Mouse (Mus musculus): ENCODE measurements at regions not wholly inside any gene's neighbourhood (a gene's known extent, or its start where the extent isn't known, plus 50 kb on each side); places are given as distances from the start of the nearest gene placed in this dataset.
A peak's percentile ranks its signal among the peaks of the same experiment; 100 is the strongest.
"Not testable (repeated sequence)": the region's sequence is repeated elsewhere in the genome, so short reads cannot be mapped to it uniquely, and the experiment has no call there.

GRCm38 (mm10) chr10:62055408-62055807 is 76.5 kb upstream of the Col13a1 start:
- 18% methylated on average over 2 of the region's 2 CpGs for WGBS
- DNase-seq (ENCODE audit: low read depth, low spot score): peak; percentile 31

- no peak for DNase-seq (ENCODE audit: low read depth, low spot score)
- 18% methylated on average over 3 of the region's 3 CpGs for WGBS
Observed at GRCm38 (mm10) chr10:62049782-62050192, 70.9 kb upstream of the Col13a1 start.

- no peak for DNase-seq (ENCODE audit: low read depth, low spot score)
- 29% methylated on average over 3 of the region's 3 CpGs for WGBS
Observed at GRCm38 (mm10) chr10:62044408-62044807, 65.5 kb upstream of the Col13a1 start.

- no peak for DNase-seq (ENCODE audit: low read depth, low spot score)
- 89% methylated on average over 8 of the region's 8 CpGs for WGBS
Observed at GRCm38 (mm10) chr10:62039915-62040314, 61.0 kb upstream of the Col13a1 start.

DNA sequence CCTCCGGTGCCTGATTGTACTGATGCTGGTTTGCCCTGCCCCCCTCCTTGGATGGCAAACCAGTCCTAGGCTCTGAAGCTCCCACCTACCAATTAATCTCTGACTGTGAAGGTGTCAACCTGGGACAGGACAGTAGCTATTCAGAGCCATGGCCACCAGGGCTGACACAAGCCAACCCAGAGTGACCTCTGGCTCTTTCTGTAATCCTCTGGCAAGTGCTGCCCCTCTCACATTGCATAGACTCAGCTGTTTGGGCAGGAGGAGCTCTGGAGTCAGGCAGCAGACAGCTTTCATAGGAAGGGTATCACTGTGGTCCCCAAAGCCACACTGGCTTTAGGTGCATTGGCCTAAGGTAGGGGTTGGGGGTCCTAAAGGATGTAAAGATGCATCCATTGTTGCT is 59.7 kb upstream of the Col13a1 start:
- 83% methylated on average over 1 of the region's 1 CpGs for WGBS
- DNase-seq (ENCODE audit: low read depth, low spot score): no peak

DNA sequence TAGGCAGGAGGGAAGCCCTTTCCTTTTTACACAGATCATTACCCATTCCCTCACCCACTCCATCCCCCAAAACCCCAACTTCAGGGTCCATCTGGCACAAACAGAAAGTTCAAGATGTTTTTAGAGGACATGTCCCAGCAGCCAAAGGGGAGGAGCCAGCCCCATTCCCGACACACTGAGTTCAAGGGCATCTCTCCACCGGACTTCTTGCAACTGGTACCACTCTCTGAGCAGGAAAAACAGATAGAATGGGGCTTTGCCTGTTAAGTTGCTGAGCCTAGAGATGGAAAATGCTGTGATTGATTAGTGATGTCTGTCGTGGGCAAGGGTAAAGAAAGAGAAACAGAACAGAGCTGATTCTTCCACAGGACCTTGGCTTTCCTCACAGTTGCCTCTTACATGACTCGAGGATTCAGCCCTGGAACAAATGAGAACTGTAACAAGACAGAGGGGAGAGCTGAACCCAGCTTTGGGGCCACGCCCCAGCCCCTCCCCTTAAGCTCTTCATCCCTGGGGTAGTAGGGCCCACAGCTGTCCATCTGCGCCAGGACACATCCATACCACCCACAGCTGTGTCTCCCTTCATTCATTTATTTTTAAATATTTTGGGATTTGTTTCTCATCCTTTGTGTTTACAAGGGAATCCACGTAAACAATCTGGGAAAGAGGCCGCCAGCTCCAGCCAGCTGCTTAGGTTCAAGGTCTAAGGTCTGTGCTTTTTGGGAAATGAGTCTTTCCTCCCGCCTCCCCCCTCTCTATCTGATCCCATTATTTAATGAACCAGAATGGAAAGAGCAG is 58.7 kb upstream of the Col13a1 start:
- 57% methylated on average over 9 of the region's 9 CpGs for WGBS
- DNase-seq (ENCODE audit: low read depth, low spot score): no peak

- no peak for DNase-seq (ENCODE audit: low read depth, low spot score)
- 29% methylated on average over 1 of the region's 1 CpGs for WGBS
Observed at GRCm38 (mm10) chr10:62036815-62037214, 57.9 kb upstream of the Col13a1 start.

DNA sequence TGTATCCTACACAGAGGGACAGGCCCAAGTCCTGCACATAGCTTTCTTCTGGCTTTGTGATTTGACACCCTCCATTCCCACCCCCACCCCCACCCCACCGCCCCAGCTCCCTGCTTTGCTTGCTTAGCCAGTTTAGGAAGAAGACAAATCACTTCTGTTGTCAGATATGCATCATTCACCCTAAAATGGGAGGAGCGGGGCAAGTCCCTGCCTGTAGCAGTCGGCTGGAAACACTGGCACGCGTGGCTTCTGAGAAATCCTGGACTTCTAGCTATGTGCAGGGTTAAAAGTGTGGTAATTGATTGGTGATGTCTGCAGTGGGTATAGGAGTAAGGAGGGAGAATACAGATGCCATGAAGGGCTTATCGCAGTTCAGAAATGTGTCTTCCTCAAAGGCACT is 55.4 kb upstream of the Col13a1 start:
- no peak for DNase-seq (ENCODE audit: low read depth, low spot score)

GRCm38 (mm10) chr10:62033748-62034147 is 54.8 kb upstream of the Col13a1 start:
- DNase-seq (ENCODE audit: low read depth, low spot score): no peak
- 80% methylated on average over 5 of the region's 5 CpGs for WGBS

More for the DNA sequence above, 55.4 kb upstream of the Col13a1 start:
- 77% methylated on average over 6 of the region's 6 CpGs for WGBS

- DNase-seq (ENCODE audit: low read depth, low spot score): not testable (repeated sequence)
- WGBS: 80% methylated on average over 6 of the region's 6 CpGs
Observed at GRCm38 (mm10) chr10:62031986-62032385, 53.1 kb upstream of the Col13a1 start.

- DNase-seq (ENCODE audit: low read depth, low spot score): no peak
- WGBS: 80% methylated on average over 2 of the region's 2 CpGs
Observed at GRCm38 (mm10) chr10:62029271-62029670, 50.4 kb upstream of the Col13a1 start.
